ENCODE assay signal across 23 mouse cellular contexts in the genomic region with DNA sequence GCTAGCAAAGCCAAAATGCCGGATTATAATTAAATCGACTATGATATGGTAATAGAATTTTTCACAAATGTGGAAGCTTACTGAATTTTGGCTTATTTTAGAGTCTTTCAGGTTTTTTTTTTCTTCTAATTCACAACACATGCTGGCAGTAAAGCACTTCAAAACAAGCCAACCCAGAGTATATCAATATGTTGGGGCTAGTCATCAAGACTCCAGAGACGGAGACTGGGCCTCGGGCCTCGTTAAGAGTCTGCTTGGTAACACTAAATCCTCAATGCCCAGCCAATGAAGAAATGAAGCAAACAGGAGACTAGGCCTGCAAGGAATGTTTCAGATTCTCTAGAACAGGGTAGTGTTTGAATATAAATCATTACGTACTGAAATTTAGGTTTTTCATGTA.
DNase-seq lines count a peak whose midpoint lies in the region; ATAC-seq and TF ChIP-seq lines count a peak whose summit lies in the region.
"Had no signal": no experiment of that assay in that cellular context is flagged by ENCODE, and none has a peak within 500 bp of the region (broad histone marks: within the 10 kb centered on the region; RNA-seq: fewer than 3 reads in every experiment).

No protein-coding gene starts in this region.

- peak; percentile 38 for DNase-seq in limb, embryonic 11.5 days (ENCODE audit: low spot score)
- no peak for DNase-seq in limb, embryonic 10.5 days (ENCODE audit: low spot score)
- DNase-seq in embryonic facial prominence, embryonic 14.5 days (ENCODE audit: low spot score), result peak; percentile 48
- peak; percentile 31 for DNase-seq in limb, embryonic 14.5 days (ENCODE audit: low spot score)
- DNase-seq in frontal cortex, postnatal 25 days (ENCODE audit: low spot score in 2 of 2), result no peak
- no peak for DNase-seq in spleen, adult 12 weeks (ENCODE audit: low spot score)
- DNase-seq: adrenal gland, adult 8-10 months; adrenal gland, postnatal 25 days; cerebellum, adult 11-12 months; cerebellum, adult 8-10 months; cerebellum, postnatal 10 days; cerebellum, postnatal 36 days; embryo, embryonic 11 days; gastrocnemius, adult 2 months; gastrocnemius, postnatal 14 days had no signal

- no peaks in the 10 kb centered on the region for H3K27me3 ChIP-seq in limb, embryonic 11.5 days (ENCODE audit: control insufficient read depth, insufficient read depth, low read length)
- H3K27me3 ChIP-seq in limb, embryonic 10.5 days (ENCODE audit: low read depth, poor library complexity, severe bottlenecking), result no peaks in the 10 kb centered on the region
- no peaks in the 10 kb centered on the region for H3K27me3 ChIP-seq in embryonic facial prominence, embryonic 14.5 days (replicated peaks; ENCODE audit: control insufficient read depth, insufficient read depth, low read length)
- no peaks in the 10 kb centered on the region for H3K27me3 ChIP-seq in limb, embryonic 14.5 days (ENCODE audit: control insufficient read depth, insufficient read depth, low read length)
- H3K27me3 ChIP-seq: embryonic facial prominence, embryonic 12.5 days; forebrain, embryonic 13.5 days; hindbrain, embryonic 12.5 days; hindbrain, embryonic 15.5 days had no signal

- no peaks in the 10 kb centered on the region for H3K4me1 ChIP-seq in limb, embryonic 11.5 days (ENCODE audit: control insufficient read depth, insufficient read depth, low read length)
- H3K4me1 ChIP-seq in limb, embryonic 10.5 days, result peaks cover 17% of the 10 kb centered on the region
- peaks cover 5% of the 10 kb centered on the region for H3K4me1 ChIP-seq in embryonic facial prominence, embryonic 14.5 days (ENCODE audit: control insufficient read depth, insufficient read depth, low read length)
- no peaks in the 10 kb centered on the region for H3K4me1 ChIP-seq in limb, embryonic 14.5 days (ENCODE audit: control insufficient read depth, insufficient read depth, low read length)
- H3K4me1 ChIP-seq: hindbrain, embryonic 15.5 days had no signal

- no peaks in the 10 kb centered on the region for H3K9me3 ChIP-seq in limb, embryonic 11.5 days (ENCODE audit: control insufficient read depth, low read length)
- no peaks in the 10 kb centered on the region for H3K9me3 ChIP-seq in limb, embryonic 10.5 days (replicated peaks)
- H3K9me3 ChIP-seq in embryonic facial prominence, embryonic 14.5 days (ENCODE audit: control insufficient read depth, low read length), result 0 out of 2 replicates have a peak, but pooled peaks cover 4% of the 10 kb centered on the region
- H3K9me3 ChIP-seq in limb, embryonic 14.5 days (ENCODE audit: control insufficient read depth, low read length), result 0 out of 2 replicates have a peak, but pooled peaks cover 3% of the 10 kb centered on the region
- H3K9me3 ChIP-seq: embryonic facial prominence, embryonic 12.5 days; forebrain, embryonic 10.5 days; forebrain, embryonic 13.5 days; hindbrain, embryonic 12.5 days; hindbrain, embryonic 15.5 days had no signal

- no peak overlapping the region for H3K9ac ChIP-seq in limb, embryonic 11.5 days (ENCODE audit: low read length)
- no peak overlapping the region for H3K9ac ChIP-seq in embryonic facial prominence, embryonic 14.5 days (ENCODE audit: low read depth, low read length)
- no peak overlapping the region for H3K9ac ChIP-seq in limb, embryonic 14.5 days (ENCODE audit: low read depth, low read length, severe bottlenecking)
- H3K9ac ChIP-seq: embryonic facial prominence, embryonic 12.5 days; forebrain, embryonic 13.5 days; hindbrain, embryonic 12.5 days; hindbrain, embryonic 15.5 days had no signal

- no peak overlapping the region for H3K4me3 ChIP-seq in limb, embryonic 11.5 days (ENCODE audit: low read depth, low read length)
- no peak overlapping the region for H3K4me3 ChIP-seq in limb, embryonic 10.5 days
- no peak overlapping the region for H3K4me3 ChIP-seq in embryonic facial prominence, embryonic 14.5 days (ENCODE audit: low read depth, low read length)
- H3K4me3 ChIP-seq in limb, embryonic 14.5 days (replicated peaks; ENCODE audit: low read length), result no peak overlapping the region
- H3K4me3 ChIP-seq: embryonic facial prominence, embryonic 12.5 days; forebrain, embryonic 10.5 days; forebrain, embryonic 13.5 days; gastrocnemius, adult 2 months; hindbrain, embryonic 12.5 days; hindbrain, embryonic 15.5 days had no signal

- no peak for TF ChIP-seq POLR2A in limb, embryonic 14.5 days (IDR thresholded peaks at IDR 0.05; ENCODE audit: borderline replicate concordance, extremely low read depth, insufficient read depth, insufficient read length)

- peak; percentile 55; the same call in 1 of the 2 replicates for ATAC-seq in limb, embryonic 11.5 days (ENCODE audit: insufficient number of reproducible peaks, low FRiP score, low TSS enrichment, low read depth)
- no peak for ATAC-seq in embryonic facial prominence, embryonic 14.5 days (ENCODE audit: low read depth)
- no peak for ATAC-seq in limb, embryonic 14.5 days (ENCODE audit: low FRiP score, low read depth)
- ATAC-seq: activated CD4-positive, CD25-positive, alpha-beta regulatory T cell, adult 4 months; CD4-positive, CD25-positive, alpha-beta regulatory T cell, adult 4 months; forebrain, embryonic 13.5 days had no signal

- H3K27ac ChIP-seq in limb, embryonic 11.5 days (replicated peaks; ENCODE audit: low read depth, low read length), result no peak overlapping the region
- H3K27ac ChIP-seq in limb, embryonic 10.5 days, result no peak overlapping the region
- H3K27ac ChIP-seq in embryonic facial prominence, embryonic 14.5 days (replicated peaks; ENCODE audit: low read depth, low read length), result no peak overlapping the region
- no peak overlapping the region for H3K27ac ChIP-seq in limb, embryonic 14.5 days (replicated peaks; ENCODE audit: low read depth, low read length)
- H3K27ac ChIP-seq: embryonic facial prominence, embryonic 12.5 days; forebrain, embryonic 10.5 days; forebrain, embryonic 13.5 days; gastrocnemius, adult 2 months; hindbrain, embryonic 12.5 days; hindbrain, embryonic 15.5 days had no signal

- no peaks in the 10 kb centered on the region for H3K36me3 ChIP-seq in limb, embryonic 11.5 days (ENCODE audit: control insufficient read depth, insufficient read depth, low read length)
- H3K36me3 ChIP-seq in limb, embryonic 10.5 days, result no peaks in the 10 kb centered on the region
- no peaks in the 10 kb centered on the region for H3K36me3 ChIP-seq in embryonic facial prominence, embryonic 14.5 days (ENCODE audit: control insufficient read depth, insufficient read depth, low read length)
- no peaks in the 10 kb centered on the region for H3K36me3 ChIP-seq in limb, embryonic 14.5 days (ENCODE audit: control insufficient read depth, insufficient read depth, low read length)
- H3K36me3 ChIP-seq: embryonic facial prominence, embryonic 12.5 days; forebrain, embryonic 10.5 days; hindbrain, embryonic 12.5 days; hindbrain, embryonic 15.5 days had no signal

- H3K4me2 ChIP-seq in limb, embryonic 11.5 days (ENCODE audit: low read depth, severe bottlenecking), result no peak overlapping the region
- no peak overlapping the region for H3K4me2 ChIP-seq in embryonic facial prominence, embryonic 14.5 days (ENCODE audit: low read depth, low read length)
- H3K4me2 ChIP-seq in limb, embryonic 14.5 days (replicated peaks; ENCODE audit: low read depth, low read length, severe bottlenecking), result no peak overlapping the region
- H3K4me2 ChIP-seq: embryonic facial prominence, embryonic 12.5 days; forebrain, embryonic 13.5 days; heart, embryonic 11.5 days; hindbrain, embryonic 12.5 days; hindbrain, embryonic 15.5 days had no signal

- WGBS in limb, embryonic 11.5 days, result 48% methylated on average over 6 of the region's 6 CpGs
- WGBS in limb, embryonic 10.5 days, result 64% methylated on average over 6 of the region's 6 CpGs
- 47% methylated on average over 6 of the region's 6 CpGs for WGBS in embryonic facial prominence, embryonic 14.5 days
- 37% methylated on average over 6 of the region's 6 CpGs for WGBS in limb, embryonic 14.5 days

Comparison
In these comparisons a context has a peak if more than half of its experiments do, and no peak if none do; other contexts are left out.
1. DNase-seq: peak in limb, embryonic 11.5 days (single experiment), embryonic facial prominence, embryonic 14.5 days (single experiment) and limb, embryonic 14.5 days (single experiment); none in limb, embryonic 10.5 days (single experiment), frontal cortex, postnatal 25 days (0 of 2) and spleen, adult 12 weeks (single experiment).